Comparison of ENCODE assay signal across 12 mouse cellular contexts in the genomic region with DNA sequence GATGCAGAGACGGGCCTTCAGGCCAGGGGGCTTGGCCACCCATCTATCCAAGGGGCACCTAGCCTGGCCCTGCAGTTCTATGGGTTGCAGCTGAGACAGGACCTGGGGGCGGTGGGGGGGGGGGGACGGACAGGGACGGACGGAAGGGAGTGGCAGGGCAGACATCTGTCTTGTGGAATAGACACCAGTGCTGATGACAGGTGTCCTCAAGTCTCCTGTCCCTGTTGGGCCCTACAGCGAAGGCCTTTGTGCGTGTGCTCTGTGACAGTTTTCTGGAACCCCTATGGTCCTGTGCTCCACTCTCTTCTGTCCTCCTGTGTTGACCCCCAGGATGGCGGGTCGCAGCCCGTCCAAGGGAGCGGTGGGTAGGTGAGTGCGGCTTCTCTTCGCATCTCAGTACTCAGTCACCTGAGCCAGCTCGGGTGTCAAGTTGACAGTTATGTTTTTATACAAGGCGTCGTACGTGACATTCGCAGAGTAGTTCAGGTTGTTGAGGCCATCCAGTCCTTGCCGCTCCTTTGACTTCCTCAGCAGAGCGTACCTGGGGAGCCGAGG. TPM values are rescaled to one million over a fixed set of nuclear protein-coding genes. Genes with fewer than 3 reads are reported as not detected.
DNase-seq lines count a peak whose midpoint lies in the region; ATAC-seq lines count a peak whose summit lies in the region.
"Had no signal": no experiment of that assay in that cellular context is flagged by ENCODE, and none has a peak within 500 bp of the region (broad histone marks: within the 10 kb centered on the region; RNA-seq: fewer than 3 reads in every experiment).

No protein-coding gene starts in this region.

- H3K27ac ChIP-seq in heart, embryonic 10.5 days: peak overlapping the region; percentile 36; the same call in 1 of the 2 replicates
- H3K27ac ChIP-seq in heart, embryonic 11.5 days (ENCODE audit: low read depth, low read length): no peak overlapping the region
- H3K27ac ChIP-seq: heart, adult 2 months; neural tube, embryonic 15.5 days had no signal

- H3K4me1 ChIP-seq in heart, embryonic 10.5 days: peaks cover 30% of the 10 kb centered on the region
- H3K4me1 ChIP-seq in heart, embryonic 11.5 days (ENCODE audit: control insufficient read depth, insufficient read depth, low read length): peaks cover 19% of the 10 kb centered on the region

- H3K27me3 ChIP-seq in heart, embryonic 10.5 days (ENCODE audit: insufficient read depth, poor library complexity, severe bottlenecking): no peaks in the 10 kb centered on the region
- no peaks in the 10 kb centered on the region for H3K27me3 ChIP-seq in heart, embryonic 11.5 days (ENCODE audit: control insufficient read depth, insufficient read depth, low read length)
- H3K27me3 ChIP-seq: hindbrain, embryonic 13.5 days; midbrain, embryonic 13.5 days; neural tube, embryonic 15.5 days had no signal

- no peak overlapping the region for H3K4me2 ChIP-seq in heart, embryonic 11.5 days
- H3K4me2 ChIP-seq: hindbrain, embryonic 13.5 days; midbrain, embryonic 13.5 days; neural tube, embryonic 15.5 days had no signal

- no peak overlapping the region for H3K4me3 ChIP-seq in heart, embryonic 10.5 days
- H3K4me3 ChIP-seq in heart, embryonic 11.5 days (ENCODE audit: low read depth, low read length): no peak overlapping the region
- H3K4me3 ChIP-seq: heart, adult 2 months; hindbrain, embryonic 13.5 days; midbrain, embryonic 13.5 days; neural tube, embryonic 15.5 days had no signal

- no peak overlapping the region for H3K9ac ChIP-seq in heart, embryonic 11.5 days (ENCODE audit: low read depth, low read length)
- H3K9ac ChIP-seq: midbrain, embryonic 13.5 days; neural tube, embryonic 15.5 days had no signal

- 87% methylated on average over 21 of the region's 21 CpGs for WGBS in heart, embryonic 10.5 days
- WGBS in heart, embryonic 11.5 days (ENCODE audit: insufficient replicate concordance): 86% methylated on average over 21 of the region's 21 CpGs

- 0 out of 2 replicates have a peak, but pooled peaks have one; percentile 21 for ATAC-seq in erythroid progenitor cell, adult 5-6 weeks (replicated peaks; ENCODE audit: low FRiP score, poor library complexity, severe bottlenecking)
- ATAC-seq in heart, embryonic 11.5 days (replicated peaks; ENCODE audit: insufficient number of reproducible peaks, low FRiP score, low TSS enrichment): no peak

- no peaks in the 10 kb centered on the region for H3K9me3 ChIP-seq in heart, embryonic 10.5 days
- no peaks in the 10 kb centered on the region for H3K9me3 ChIP-seq in heart, embryonic 11.5 days (replicated peaks; ENCODE audit: control insufficient read depth, low read length)
- H3K9me3 ChIP-seq: hindbrain, embryonic 13.5 days; midbrain, embryonic 13.5 days; neural tube, embryonic 15.5 days had no signal

- DNase-seq in heart, embryonic 10.5 days (ENCODE audit: low spot score): no peak
- DNase-seq in heart, adult 8-10 months (ENCODE audit: low spot score): no peak
- DNase-seq in right cerebral cortex, adult 18-20 months: peak; percentile 1
- DNase-seq in right cerebral cortex, postnatal 36 days (ENCODE audit: low spot score in 2 of 2): no peak
- peak; percentile 1 for DNase-seq in adrenal gland, postnatal 25 days
- DNase-seq in liver: no peak

- H3K36me3 ChIP-seq in heart, embryonic 10.5 days: peaks cover 60% of the 10 kb centered on the region
- peaks cover 12% of the 10 kb centered on the region for H3K36me3 ChIP-seq in heart, embryonic 11.5 days (ENCODE audit: control insufficient read depth, insufficient read depth, low read length)

RNA-seq across cellular contexts. Expression of a gene that starts 48.0 kb away (rescaled TPM):
- 11.4 and 13.6 TPM in 2 replicates for polyA plus RNA-seq in heart, embryonic 10.5 days (2016; fragmentation: Nextera tagmentation; extraction: Ambion mirVana)
- total RNA-seq in heart, adult 8-10 months (2022): 10 to 100 TPM in 3 of 4 experiments, 1 to 10 TPM in 1; 8.9 to 12.8 (median 11.6) TPM
- total RNA-seq in adrenal gland, postnatal 25 days (2021): 72.9 and 78.8 TPM in 2 replicates
- 4.7 and 7.5 TPM in 2 replicates for total RNA-seq in erythroid progenitor cell, adult 5-6 weeks (2015; ENCODE audit: low replicate concordance)
- total RNA-seq in erythroid progenitor cell, adult 5-6 weeks (2017; ENCODE audit: low replicate concordance): 13.3 and 29.0 TPM in 2 replicates
- polyA plus RNA-seq in heart, embryonic 11.5 days (2014; fragmentation: Nextera tagmentation; extraction: Ambion mirVana): 16.1 and 24.5 TPM in 2 replicates

Comparison
In these comparisons a context has a peak if more than half of its experiments do, and no peak if none do; other contexts are left out.
1. DNase-seq: peak in right cerebral cortex, adult 18-20 months (single experiment) and adrenal gland, postnatal 25 days (single experiment); none in heart, embryonic 10.5 days (single experiment), heart, adult 8-10 months (single experiment), right cerebral cortex, postnatal 36 days (0 of 2) and liver (single experiment).